Mouse (Mus musculus) spleen, adult 2 months (tissue): ENCODE measurements around the gene Gm20388. TPM values are rescaled to one million over a fixed set of nuclear protein-coding genes. Genes with fewer than 3 reads are reported as not detected.

Experiments
- DNase-seq, 2 experiments: peaks; one replicate each; pipeline versions ENCODE4 v3.0.0 to v3.0.0-alpha.2; 2012 to 2021; ENCODE audit warnings: low spot score in 2 of 2, low read depth in 1 of 2
- H3K27ac ChIP-seq: fragments of 200-500 bp; 2 replicates; pipeline ENCODE4 v1.5.1; 2012; ENCODE audit warnings: low read length, inconsistent platforms; ENCODE audit not compliant: insufficient read depth
- H3K27me3 ChIP-seq: fragments of 200-500 bp; 2 replicates; pipeline ENCODE4 v1.6.1; 2012; ENCODE audit warnings: mild to moderate bottlenecking, moderate library complexity, low read length, inconsistent platforms; ENCODE audit not compliant: control insufficient read depth, insufficient read depth
- H3K36me3 ChIP-seq: fragments of 200-500 bp; 2 replicates; pipeline ENCODE4 v1.6.1; 2012; ENCODE audit warnings: mild to moderate bottlenecking, low read length, inconsistent platforms; ENCODE audit not compliant: control insufficient read depth, insufficient read depth
- H3K4me1 ChIP-seq: fragments of 200-500 bp; 2 replicates; pipeline ENCODE4 v1.6.1; 2011; ENCODE audit warnings: inconsistent platforms; ENCODE audit not compliant: control insufficient read depth, insufficient read depth, insufficient read length
- H3K4me3 ChIP-seq: fragments of 200-500 bp; 2 replicates; pipeline ENCODE4 v1.5.1; 2011; ENCODE audit warnings: mild to moderate bottlenecking, inconsistent platforms; ENCODE audit not compliant: insufficient read depth, insufficient read length; ENCODE audit errors: extremely low read depth
- CTCF ChIP-seq: fragments of 200-500 bp; IDR thresholded peaks from 2 replicates; pipeline ENCODE4 v1.5.1; 2011; ENCODE audit warnings: mild to moderate bottlenecking, inconsistent platforms; ENCODE audit not compliant: insufficient read depth, insufficient read length, insufficient replicate concordance; ENCODE audit errors: extremely low read depth
- POLR2A ChIP-seq: fragments of 200-500 bp; IDR thresholded peaks from 2 replicates; pipeline ENCODE4 v1.6.1; 2011; ENCODE audit warnings: low read depth, low read length, inconsistent platforms
- WGBS: fragments of 180-500 bp; shearing (Covaris S2); methylation state at CpG from one replicate; pipeline ENCODE4 v1.1.7; 2018; 5-methylcytosine and 5-hydroxymethylcytosine counted together
- polyA plus RNA-seq: library from polyadenylated mRNA; depleted of rRNA; stranded (reverse); fragments of >200 nt; gene quantifications from 2 replicates; pipeline ENCODE4 v1.2.3, GENCODE M21; 2012

Gene Gm20388
- polyA plus RNA-seq, 1 experiment: 26.1 TPM

DNA sequence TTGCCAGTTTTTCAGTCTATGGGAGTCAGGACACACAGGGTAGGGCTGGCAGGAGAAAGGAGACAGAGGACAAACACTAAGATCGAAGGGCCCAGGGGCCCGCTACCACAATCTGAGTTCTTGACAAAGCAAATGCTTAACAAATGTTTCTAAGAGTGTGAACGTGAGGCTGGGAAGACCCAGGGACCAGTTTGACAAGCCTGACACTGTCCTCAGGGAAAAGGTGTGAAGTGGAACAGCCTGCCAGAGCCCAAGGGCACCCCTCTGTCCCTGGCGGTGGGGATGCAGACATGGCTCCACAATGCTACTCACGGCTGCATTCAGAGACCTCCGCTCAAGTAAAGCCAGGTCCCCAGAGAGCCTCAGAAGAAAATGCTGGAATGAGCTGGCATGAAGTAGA, 4195.2 kb downstream of the Gm20388 start:
- H3K36me3 ChIP-seq: no peaks in the 10 kb centered on the region
- no peaks in the 10 kb centered on the region for H3K27me3 ChIP-seq
- WGBS: 89% methylated on average over 6 of the region's 6 CpGs
- H3K4me1 ChIP-seq: no peaks in the 10 kb centered on the region
- no peak overlapping the region for H3K4me3 ChIP-seq
- TF ChIP-seq POLR2A (no peak), CTCF (no peak)
- no peak for DNase-seq
- H3K27ac ChIP-seq: no peak overlapping the region

DNA sequence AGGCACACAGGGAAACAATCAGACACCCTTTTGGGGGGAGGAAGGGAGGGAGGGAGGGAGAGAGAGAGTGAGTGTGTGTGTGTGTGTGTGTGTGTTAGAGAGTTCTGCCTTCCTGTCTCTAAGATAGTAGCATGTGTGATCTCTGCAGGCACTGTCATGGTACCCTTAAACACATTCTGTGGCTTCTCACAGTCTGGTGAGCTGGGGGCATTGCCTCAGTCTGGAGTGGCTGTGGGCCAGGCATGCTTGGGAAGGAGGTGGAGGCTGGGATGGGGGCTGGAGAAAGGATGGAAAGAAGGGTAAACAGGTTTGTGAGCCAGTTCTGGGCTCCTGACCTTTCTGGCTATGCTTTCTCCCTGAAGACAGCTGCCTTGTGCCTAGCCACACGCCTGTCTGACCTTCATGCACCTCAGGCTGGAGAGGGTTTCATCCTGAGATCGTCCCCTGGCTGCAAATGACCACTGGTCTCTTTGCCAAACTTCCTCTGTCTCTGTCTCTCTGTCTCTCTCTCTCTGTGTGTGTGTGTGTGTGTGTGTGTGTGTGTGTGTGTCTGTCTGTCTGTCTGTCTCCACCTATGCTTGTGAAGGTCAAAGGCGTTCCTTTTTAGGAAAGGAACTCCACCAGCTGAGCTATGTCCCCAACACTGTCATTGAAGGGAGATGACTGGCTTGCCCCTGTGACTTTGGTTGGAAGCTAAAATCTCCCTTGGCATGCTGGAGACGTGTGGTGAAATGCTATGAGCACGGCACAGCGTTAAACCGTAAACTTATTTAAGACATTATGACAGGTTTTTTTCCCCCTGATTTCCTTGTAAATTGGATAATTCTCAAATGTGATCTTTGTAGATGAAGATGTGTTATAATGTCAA, 4195.9 kb downstream of the Gm20388 start:
- Histone ChIP-seq H3K27ac (no peak overlapping the region), H3K4me1 (no peaks in the 10 kb centered on the region), H3K27me3 (no peaks in the 10 kb centered on the region), H3K4me3 (no peak overlapping the region), H3K36me3 (no peaks in the 10 kb centered on the region)
- WGBS: 88% methylated on average over 7 of the region's 7 CpGs
- TF ChIP-seq CTCF (no peak), POLR2A (no peak)
- no peak for DNase-seq

DNA sequence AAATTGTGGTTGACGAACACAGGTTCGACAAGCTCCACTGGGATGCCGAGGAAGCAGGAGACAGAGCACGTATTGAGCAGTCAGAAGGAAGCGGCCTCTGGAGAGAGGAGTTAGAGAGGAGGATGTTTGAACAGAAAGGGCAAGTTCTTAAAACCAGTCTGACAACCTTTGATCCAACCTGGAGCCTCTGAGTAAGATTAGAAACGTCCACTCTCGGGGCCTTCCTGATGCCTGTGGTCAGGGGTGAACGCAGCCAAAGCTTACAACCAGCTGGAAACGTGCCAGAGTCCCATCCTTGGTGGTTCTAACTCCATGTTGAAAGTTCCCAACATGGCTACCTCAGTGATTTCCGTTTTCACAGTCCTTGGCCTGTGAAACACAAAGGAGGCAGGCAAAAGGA, 4202.5 kb downstream of the Gm20388 start:
- DNase-seq: no peak
- TF ChIP-seq CTCF (no peak), POLR2A (no peak)
- Histone ChIP-seq H3K27ac (no peak overlapping the region), H3K4me1 (no peaks in the 10 kb centered on the region), H3K4me3 (no peak overlapping the region), H3K36me3 (no peaks in the 10 kb centered on the region), H3K27me3 (no peaks in the 10 kb centered on the region)
- WGBS: 83% methylated on average over 10 of the region's 10 CpGs

DNA sequence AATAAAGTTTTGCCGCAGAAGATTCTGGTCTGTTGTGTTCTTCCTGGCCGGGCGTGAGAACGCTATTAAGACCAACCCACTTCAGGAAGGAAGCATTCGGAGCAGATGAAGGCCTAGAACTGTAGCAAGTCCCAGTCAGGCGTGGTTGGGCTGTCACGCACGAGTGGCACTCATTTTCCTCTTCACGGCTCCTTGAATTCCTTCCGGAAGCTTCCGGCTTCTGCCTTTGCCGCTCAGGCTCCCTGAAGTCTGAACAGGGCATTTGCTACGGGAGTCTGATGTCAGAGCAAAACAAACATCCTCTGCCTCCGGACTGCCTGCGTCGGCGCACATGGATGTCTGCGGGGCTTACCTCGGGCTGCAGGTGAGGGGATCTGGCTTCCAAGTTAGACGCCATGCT, 4214.6 kb downstream of the Gm20388 start:
- TF ChIP-seq CTCF (no peak), POLR2A (no peak)
- Histone ChIP-seq H3K27me3 (no peaks in the 10 kb centered on the region), H3K4me1 (no peaks in the 10 kb centered on the region), H3K4me3 (no peak overlapping the region), H3K27ac (no peak overlapping the region), H3K36me3 (no peaks in the 10 kb centered on the region)
- DNase-seq: no peak
- 96% methylated on average over 20 of the region's 20 CpGs for WGBS

DNA sequence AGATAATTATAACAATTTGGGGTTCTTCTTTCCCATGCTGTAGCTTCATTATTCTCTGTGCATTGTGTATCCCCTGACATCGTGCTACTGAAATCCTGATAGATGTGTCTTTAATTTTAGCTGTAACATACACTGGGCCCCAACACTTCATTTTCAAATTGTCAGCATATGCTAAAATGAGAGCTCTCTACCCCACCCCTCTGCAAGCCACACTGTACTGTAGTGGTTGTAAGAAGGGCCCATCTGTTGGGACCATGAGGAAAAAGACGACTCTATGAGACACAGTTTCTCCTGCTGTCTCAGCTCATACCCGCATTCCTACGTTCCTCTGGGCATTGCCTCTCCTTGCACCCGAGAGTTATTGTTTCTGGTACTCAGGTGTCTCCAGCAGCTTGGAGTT, 4226.6 kb downstream of the Gm20388 start:
- TF ChIP-seq POLR2A (no peak), CTCF (no peak)
- Histone ChIP-seq H3K4me1 (no peaks in the 10 kb centered on the region), H3K4me3 (no peak overlapping the region), H3K36me3 (no peaks in the 10 kb centered on the region), H3K27ac (no peak overlapping the region), H3K27me3 (no peaks in the 10 kb centered on the region)
- WGBS: 83% methylated on average over 5 of the region's 5 CpGs
- no peak for DNase-seq

DNA sequence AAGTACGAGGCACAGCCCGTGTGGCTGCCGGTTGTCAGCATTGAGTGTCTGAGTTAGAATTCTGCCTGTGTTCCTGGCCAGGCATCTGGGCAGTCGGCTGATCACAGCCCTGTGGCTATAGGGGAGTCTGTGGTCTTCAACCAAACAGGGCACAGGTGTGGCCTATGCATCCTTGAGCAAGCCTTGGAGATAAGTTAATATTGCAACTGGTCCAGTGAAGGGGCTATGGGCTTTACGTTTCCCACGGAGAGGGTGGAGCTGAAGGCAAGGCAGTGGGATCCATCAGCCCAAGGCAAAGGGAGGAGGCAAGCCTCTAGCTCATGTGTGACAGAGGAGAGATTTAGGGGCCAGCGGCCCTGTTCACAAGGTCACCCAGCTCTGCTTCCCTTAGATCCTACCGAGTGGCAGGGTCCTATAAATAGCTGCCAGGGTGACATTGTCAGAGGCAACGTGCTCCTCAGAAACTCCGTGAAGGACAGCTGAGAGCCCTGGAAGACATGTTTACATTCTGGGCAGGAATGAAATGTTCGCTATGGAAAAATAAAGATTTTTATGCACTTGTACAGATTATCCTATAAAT, 4229.7 kb downstream of the Gm20388 start:
- no peak for TF ChIP-seq CTCF
- no peak overlapping the region for H3K4me3 ChIP-seq
- H3K27me3 ChIP-seq: no peaks in the 10 kb centered on the region
- no peak overlapping the region for H3K27ac ChIP-seq
- H3K4me1 ChIP-seq: no peaks in the 10 kb centered on the region
- H3K36me3 ChIP-seq: no peaks in the 10 kb centered on the region
- no peak for DNase-seq
- WGBS: 88% methylated on average over 11 of the region's 11 CpGs

DNA sequence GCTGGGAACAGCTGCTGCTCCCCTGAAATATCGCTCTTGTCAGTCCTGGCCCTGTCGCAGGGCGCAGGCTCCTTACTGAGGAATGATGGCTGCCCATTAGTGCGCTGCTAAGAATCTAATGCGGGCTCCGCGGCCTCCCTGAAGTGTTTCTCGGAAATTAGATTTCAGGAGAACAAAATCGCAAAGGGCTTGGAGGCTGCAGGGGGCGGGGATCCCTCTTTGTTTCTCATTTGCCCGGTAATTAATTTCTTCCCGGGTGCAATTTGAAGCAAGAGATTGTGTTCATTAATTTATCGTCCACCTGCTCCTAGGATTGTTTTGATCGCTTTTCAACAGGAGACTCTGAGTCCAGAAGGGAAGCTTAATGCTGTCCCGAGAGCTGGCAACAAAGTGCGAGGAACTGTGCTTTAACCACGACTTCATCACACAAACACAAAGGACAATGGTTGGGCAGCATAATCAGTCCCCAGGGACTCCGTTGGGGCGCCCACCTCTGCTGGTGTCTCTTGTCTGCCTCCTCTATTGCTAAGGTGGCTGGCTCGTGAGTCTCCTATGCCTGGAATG, 4230.3 kb downstream of the Gm20388 start:
- H3K4me1 ChIP-seq: no peaks in the 10 kb centered on the region
- 88% methylated on average over 20 of the region's 20 CpGs for WGBS
- H3K4me3 ChIP-seq: no peak overlapping the region
- no peak for DNase-seq
- H3K36me3 ChIP-seq: no peaks in the 10 kb centered on the region
- TF ChIP-seq CTCF (no peak), POLR2A (no peak)
- no peaks in the 10 kb centered on the region for H3K27me3 ChIP-seq
- H3K27ac ChIP-seq: no peak overlapping the region
